ENCODE assay signal across 8 mouse cellular contexts in genomic region chr11:96311520-96312417, GRCm38 (mm10). TPM values are rescaled to one million over a fixed set of nuclear protein-coding genes. Genes with fewer than 3 reads are reported as not detected.
A peak's percentile ranks its signal among the peaks of the same experiment; 100 is the strongest.
DNase-seq lines count a peak whose midpoint lies in the region; ATAC-seq and TF ChIP-seq lines count a peak whose summit lies in the region.

No protein-coding gene starts in this region.

- peak overlapping the region; percentile 84 for H3K4me2 ChIP-seq in lung, embryonic 14.5 days

- peak; percentile 87 for TF ChIP-seq CTCF in lung, embryonic 14.5 days (IDR thresholded peaks at IDR 0.05; ENCODE audit: low read depth)

- peak; percentile 81 for ATAC-seq in lung, embryonic 14.5 days (ENCODE audit: insufficient read depth)
- ATAC-seq in neutrophil, adult 5-6 weeks (ENCODE audit: extremely low read depth, insufficient number of reproducible peaks, low FRiP score, poor library complexity, severe bottlenecking) = peak; percentile 82

- H3K36me3 ChIP-seq in lung, embryonic 14.5 days (ENCODE audit: insufficient read depth) = no peaks in the 10 kb centered on the region

- no peaks in the 10 kb centered on the region for H3K9me3 ChIP-seq in lung, embryonic 14.5 days (ENCODE audit: low read depth, low read length)

- H3K9ac ChIP-seq in lung, embryonic 14.5 days = peak overlapping the region; percentile 99

- peaks cover 45% of the 10 kb centered on the region for H3K27me3 ChIP-seq in lung, embryonic 14.5 days (ENCODE audit: insufficient read depth, low read length)

- peak overlapping the region; percentile 72 for H3K4me3 ChIP-seq in lung, embryonic 14.5 days (ENCODE audit: low read depth, low read length)

- 0 out of 2 replicates have a peak, but pooled peaks cover 2% of the 10 kb centered on the region for H3K4me1 ChIP-seq in lung, embryonic 14.5 days (ENCODE audit: insufficient read depth)

- DNase-seq in cerebellum, postnatal 4 days (ENCODE audit: low spot score in 2 of 2) = peak; percentile 35 to 52
- DNase-seq in cerebellum, adult 18-20 months = no peak
- peak; percentile 81 to 82 for DNase-seq in adrenal gland, postnatal 36 days
- DNase-seq in heart, adult 18-20 months = peak; percentile 59 to 63
- peak; percentile 83 for DNase-seq in kidney, adult 11 months
- peak; percentile 95 for DNase-seq in lung, embryonic 14.5 days
- no peak for DNase-seq in cerebellum, adult 9-11 months

- H3K27ac ChIP-seq in lung, embryonic 14.5 days (ENCODE audit: low read depth) = peak overlapping the region; percentile 100

- WGBS in lung, embryonic 14.5 days = 1% methylated on average over 31 of the region's 31 CpGs

RNA-seq across cellular contexts. Expression of gene Hoxb4, which starts 6.3 kb away (rescaled TPM):
- total RNA-seq in adrenal gland, postnatal 36 days (2021) = 10 to 100 TPM; 15.6 to 20.9 TPM
- under 1 TPM; 0.62 to 0.64 TPM for total RNA-seq in heart, adult 18-20 months (2021)
- 3.8 and 3.9 TPM in 2 replicates for polyA plus RNA-seq in lung, embryonic 14.5 days (2014; fragmentation: Nextera tagmentation; extraction: Ambion mirVana)
- total RNA-seq in neutrophil, adult 5-6 weeks (2017) = 2.0 and 4.2 TPM in 2 replicates

RNA-seq across cellular contexts. Expression of gene Hoxb5, which starts 8.6 kb away (rescaled TPM):
- 10 to 100 TPM; 16.1 to 27.0 TPM for total RNA-seq in adrenal gland, postnatal 36 days (2021)
- under 1 TPM; 0.12 to 0.21 TPM for total RNA-seq in heart, adult 18-20 months (2021)
- 65.9 and 76.1 TPM in 2 replicates for polyA plus RNA-seq in lung, embryonic 14.5 days (2014; fragmentation: Nextera tagmentation; extraction: Ambion mirVana)
- 0.25 TPM in 1 of 2 replicates, not detected in the other for total RNA-seq in neutrophil, adult 5-6 weeks (2017)

RNA-seq across cellular contexts. Expression of gene Hoxb3, which starts 11.4 kb away (rescaled TPM):
- total RNA-seq in adrenal gland, postnatal 36 days (2021) = 10 to 100 TPM; 15.7 to 20.2 TPM
- total RNA-seq in heart, adult 18-20 months (2021) = under 1 TPM; 0.12 to 0.57 TPM
- 3.9 and 6.3 TPM in 2 replicates for polyA plus RNA-seq in lung, embryonic 14.5 days (2014; fragmentation: Nextera tagmentation; extraction: Ambion mirVana)
- 0.70 and 0.86 TPM in 2 replicates for total RNA-seq in neutrophil, adult 5-6 weeks (2017)

RNA-seq across cellular contexts. Expression of gene Hoxb6, which starts 19.5 kb away (rescaled TPM):
- 10 to 100 TPM; 43.9 to 62.2 TPM for total RNA-seq in adrenal gland, postnatal 36 days (2021)
- not detected for total RNA-seq in heart, adult 18-20 months (2021)
- 19.7 and 24.4 TPM in 2 replicates for polyA plus RNA-seq in lung, embryonic 14.5 days (2014; fragmentation: Nextera tagmentation; extraction: Ambion mirVana)
- not detected in 2 replicates for total RNA-seq in neutrophil, adult 5-6 weeks (2017)

RNA-seq across cellular contexts. Expression of gene Hoxb7, which starts 25.3 kb away (rescaled TPM):
- total RNA-seq in adrenal gland, postnatal 36 days (2021) = 10 to 100 TPM; 35.5 to 49.8 TPM
- not detected for total RNA-seq in heart, adult 18-20 months (2021)
- polyA plus RNA-seq in lung, embryonic 14.5 days (2014; fragmentation: Nextera tagmentation; extraction: Ambion mirVana) = 2.1 and 3.5 TPM in 2 replicates
- total RNA-seq in neutrophil, adult 5-6 weeks (2017) = not detected in 2 replicates

Comparison
In these comparisons a context has a peak if more than half of its experiments do, and no peak if none do; other contexts are left out.
1. DNase-seq: peak in cerebellum, postnatal 4 days (2 of 2), adrenal gland, postnatal 36 days (2 of 2), heart, adult 18-20 months (2 of 2), kidney, adult 11 months (single experiment) and lung, embryonic 14.5 days (single experiment); none in cerebellum, adult 18-20 months (0 of 2) and cerebellum, adult 9-11 months (single experiment).
2. RNA of gene Hoxb5, which starts 8.6 kb away (total RNA-seq): 16.1 to 27.0 TPM in adrenal gland, postnatal 36 days; 0.12 to 0.21 TPM in heart, adult 18-20 months and 0.25 TPM in neutrophil, adult 5-6 weeks; every median in the first group is over 10 times any median in the second.